Mouse (Mus musculus) cerebellum, adult 9-11 months (tissue): ENCODE results near the gene Vmn1r179.
"Not testable (repeated sequence)": the region's sequence is repeated elsewhere in the genome, so short reads cannot be mapped to it uniquely, and the experiment has no call there.

Source experiments
- DNase-seq: peaks from one replicate; pipeline ENCODE4 v3.0.0; 2022

The Vmn1r179 gene

GRCm38 (mm10) chr7:23926678-23927077 is at the start of gene Vmn1r179:
TSS of gene Vmn1r179 (plus strand) at chr7:23926978.
- DNase-seq: no peak

- no peak for DNase-seq
These were observed 35.1 kb upstream of the Vmn1r179 start, which contains the start of gene Vmn1r178 for GRCm38 (mm10) chr7:23891709-23892108. TSS of gene Vmn1r178 (plus strand) at chr7:23892009.

DNA sequence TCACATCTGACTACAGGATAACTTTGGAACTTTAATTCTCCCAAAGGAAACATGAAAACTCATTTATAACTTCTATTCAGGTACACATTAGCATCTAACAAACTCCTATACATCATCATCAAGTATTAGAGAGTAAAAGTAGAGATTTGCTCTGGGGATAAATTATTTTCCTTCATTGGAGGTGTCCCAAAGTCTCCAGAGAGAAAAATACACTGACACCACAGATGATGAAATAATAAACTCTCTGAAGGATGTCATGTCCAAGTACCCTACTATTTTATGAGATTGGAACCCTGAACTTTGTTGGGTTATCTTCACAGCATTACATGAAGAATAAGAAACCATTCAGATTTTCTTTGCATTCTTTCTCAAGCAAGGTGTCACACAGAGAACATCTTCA is 23.6 kb downstream of the Vmn1r179 start, which contains the start of gene Vmn1r180:
Gene Vmn1r180, plus strand, starts transcription at position 301 of the 400 bp plus-strand sequence.
- DNase-seq: no peak

GRCm38 (mm10) chr7:23968044-23968443 is 41.3 kb downstream of the Vmn1r179 start:
- peak; percentile 14 for DNase-seq

DNA sequence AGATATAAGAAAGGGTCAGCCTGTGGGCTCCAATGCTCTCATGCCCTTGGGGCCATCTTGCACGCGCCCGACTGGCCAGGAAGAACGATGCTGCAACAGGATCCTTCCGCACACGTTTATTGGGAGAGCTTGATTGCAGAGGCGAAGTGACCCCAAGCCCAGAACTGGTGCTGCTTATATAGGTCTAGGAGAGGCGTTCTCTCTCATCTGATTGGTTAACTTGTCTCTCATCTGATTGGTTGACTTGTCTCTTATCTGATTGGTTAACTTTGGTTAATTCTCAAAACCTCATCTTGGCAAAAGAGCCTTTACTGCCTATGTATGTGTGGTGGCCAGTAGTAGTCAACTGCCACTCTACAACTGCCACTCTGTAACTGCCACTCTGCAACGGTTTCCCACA is 47.5 kb downstream of the Vmn1r179 start, which contains the start of gene Vmn1r181:
Gene Vmn1r181, plus strand, starts transcription at position 301 of the 400 bp plus-strand sequence.
- not testable (repeated sequence) for DNase-seq
